Mouse (Mus musculus) embryonic facial prominence, embryonic 10.5 days (tissue): Measurements from ENCODE around the gene Mxi1. TPM values are rescaled to one million over a fixed set of nuclear protein-coding genes. Genes with fewer than 3 reads are reported as not detected.

Source experiments
- DNase-seq: peaks from one replicate; pipeline ENCODE4 v3.0.0-alpha.2; 2017; ENCODE audit warnings: low spot score
- H3K27ac ChIP-seq: fragments of 300-500 bp; sonication (generic); replicated peaks from 2 replicates; pipeline ENCODE4 v1.5.1; 2016; ENCODE audit warnings: mild to moderate bottlenecking
- H3K27me3 ChIP-seq: fragments of 300-500 bp; sonication (generic); replicated peaks from 2 replicates; pipeline ENCODE4 v1.6.1; 2016; ENCODE audit warnings: low read depth, mild to moderate bottlenecking; ENCODE audit not compliant: poor library complexity, severe bottlenecking
- H3K36me3 ChIP-seq: fragments of 300-500 bp; sonication (generic); replicated peaks from 2 replicates; pipeline ENCODE4 v1.6.1; 2016; ENCODE audit warnings: mild to moderate bottlenecking, moderate library complexity
- H3K4me1 ChIP-seq: fragments of 300-500 bp; sonication (generic); 2 replicates; pipeline ENCODE4 v1.6.1; 2016
- H3K4me3 ChIP-seq: fragments of 300-500 bp; sonication (generic); 2 replicates; pipeline ENCODE4 v1.5.1; 2016; ENCODE audit warnings: mild to moderate bottlenecking, moderate library complexity
- H3K9me3 ChIP-seq: fragments of 300-500 bp; sonication (generic); 2 replicates; pipeline ENCODE4 v1.6.1; 2016; ENCODE audit warnings: mild to moderate bottlenecking
- WGBS: fragments of 180-500 bp; shearing (Covaris S2); methylation state at CpG from one replicate; pipeline ENCODE4 v1.1.7; 2016; 5-methylcytosine and 5-hydroxymethylcytosine counted together
- polyA plus RNA-seq: library from polyadenylated mRNA; unstranded; fragments of >200 nt; fragmentation: Nextera tagmentation; extraction: Ambion mirVana; gene quantifications from 2 replicates; pipeline ENCODE4 v1.2.1, GENCODE M21; 2016

Gene Mxi1
- polyA plus RNA-seq, 1 experiment from 2014 or later: 33.0 TPM

DNA sequence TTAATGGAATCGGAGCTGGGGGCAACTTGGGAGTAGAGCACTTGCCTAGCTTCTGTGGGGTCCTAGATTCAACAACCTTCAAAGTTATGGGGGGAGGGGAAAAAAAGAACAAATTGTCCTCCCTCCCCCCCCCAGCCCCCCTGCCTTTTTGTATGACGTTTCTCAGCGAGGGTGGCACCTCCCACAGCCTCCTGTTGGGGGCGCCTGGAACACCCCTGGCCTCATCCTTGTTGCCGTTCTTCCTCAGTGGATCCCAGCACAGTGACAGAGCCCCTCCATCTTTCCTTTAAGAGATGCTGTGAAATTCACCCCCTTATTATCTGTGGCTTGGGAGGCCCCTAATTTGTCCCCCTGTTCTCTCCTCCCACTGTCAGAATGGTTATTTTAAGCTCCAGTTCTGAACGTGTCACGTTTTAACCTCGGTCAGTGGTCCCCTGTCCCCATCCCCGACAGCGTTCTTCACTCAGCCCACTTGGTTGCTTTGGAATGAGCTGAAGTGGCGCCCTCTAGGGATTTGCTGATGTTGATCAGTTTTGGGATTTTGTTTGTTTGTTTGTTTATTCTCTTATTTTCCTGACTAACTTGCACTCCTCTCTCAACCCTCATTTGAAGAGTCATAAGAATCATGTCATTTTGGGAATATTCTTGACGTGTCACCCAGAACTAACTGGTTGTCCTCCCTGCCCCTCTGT lies 92.6 kb downstream of the Mxi1 start:
- WGBS: 55% methylated on average over 12 of the region's 12 CpGs
- Histone ChIP-seq H3K27me3 (no peaks in the 10 kb centered on the region), H3K36me3 (no peaks in the 10 kb centered on the region), H3K4me3 (no peak overlapping the region), H3K4me1 (peaks cover under 1% of the 10 kb centered on the region; the same call in 1 of the 2 replicates), H3K27ac (no peak overlapping the region), H3K9me3 (no peaks in the 10 kb centered on the region)
- no peak for DNase-seq

DNA sequence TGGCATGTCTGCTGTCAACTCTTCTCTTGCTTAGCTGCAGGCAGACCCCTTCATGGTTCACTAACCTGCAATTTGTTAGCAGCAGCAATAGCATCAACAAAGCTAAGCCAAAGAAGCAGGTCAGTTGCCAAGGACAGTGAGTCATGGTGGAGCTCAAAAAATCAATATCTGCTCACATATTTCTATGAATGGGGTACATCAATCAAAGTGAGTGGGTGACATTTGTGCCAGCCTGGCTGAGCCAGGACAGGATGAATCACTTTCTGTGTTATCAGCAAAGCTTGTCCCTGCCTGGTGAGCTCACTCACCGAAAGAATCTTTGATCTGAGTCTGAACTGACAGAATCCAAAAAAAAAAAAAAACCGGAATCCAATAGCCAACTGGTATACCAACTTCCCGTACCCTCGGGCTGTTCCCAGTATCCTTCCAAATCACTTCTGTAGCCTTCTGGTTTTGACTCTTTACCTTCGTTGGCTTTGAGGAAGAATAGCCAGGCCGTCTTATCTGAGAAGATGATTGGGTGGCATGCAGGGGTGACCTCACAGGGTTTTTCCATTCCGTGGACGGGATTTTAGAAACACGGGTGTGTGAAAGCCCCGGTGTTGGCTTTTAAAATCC lies 94.0 kb downstream of the Mxi1 start:
- no peak overlapping the region for H3K4me3 ChIP-seq
- H3K9me3 ChIP-seq: no peaks in the 10 kb centered on the region
- no peaks in the 10 kb centered on the region for H3K36me3 ChIP-seq
- no peak for DNase-seq
- WGBS: 90% methylated on average over 10 of the region's 10 CpGs
- no peaks in the 10 kb centered on the region for H3K27me3 ChIP-seq
- H3K27ac ChIP-seq: no peak overlapping the region
- H3K4me1 ChIP-seq: no peaks in the 10 kb centered on the region

DNA sequence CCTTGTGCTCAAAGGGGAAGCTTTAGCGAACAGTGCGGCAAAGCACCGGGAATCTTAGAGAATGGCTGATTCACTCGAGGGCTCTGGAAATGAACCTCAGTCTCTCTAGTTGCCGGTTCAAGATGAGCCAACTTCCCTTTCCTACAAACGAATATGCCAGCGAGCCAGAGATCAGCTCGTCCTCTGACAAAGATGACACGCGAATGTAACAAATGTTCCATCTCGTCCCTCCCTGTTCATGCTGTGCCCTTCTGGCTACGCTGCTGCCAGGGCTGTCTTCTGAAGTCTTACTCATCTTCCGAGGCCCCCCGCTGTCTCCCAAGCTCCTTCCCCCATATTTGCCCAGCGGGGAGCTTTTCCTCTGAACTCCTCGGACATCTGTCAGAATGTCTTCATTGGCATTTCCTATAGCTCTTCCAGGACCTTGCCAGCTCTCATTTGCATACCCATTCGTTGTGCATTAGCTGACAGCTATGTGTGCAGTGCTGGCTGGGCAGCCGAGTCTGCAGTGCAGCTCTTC lies 94.6 kb downstream of the Mxi1 start:
- peaks cover 4% of the 10 kb centered on the region; the same call in 1 of the 2 replicates for H3K4me1 ChIP-seq
- H3K27ac ChIP-seq: no peak overlapping the region
- no peak for DNase-seq
- no peaks in the 10 kb centered on the region for H3K9me3 ChIP-seq
- 85% methylated on average over 18 of the region's 18 CpGs for WGBS
- no peak overlapping the region for H3K4me3 ChIP-seq
- H3K36me3 ChIP-seq: no peaks in the 10 kb centered on the region
- no peaks in the 10 kb centered on the region for H3K27me3 ChIP-seq

DNA sequence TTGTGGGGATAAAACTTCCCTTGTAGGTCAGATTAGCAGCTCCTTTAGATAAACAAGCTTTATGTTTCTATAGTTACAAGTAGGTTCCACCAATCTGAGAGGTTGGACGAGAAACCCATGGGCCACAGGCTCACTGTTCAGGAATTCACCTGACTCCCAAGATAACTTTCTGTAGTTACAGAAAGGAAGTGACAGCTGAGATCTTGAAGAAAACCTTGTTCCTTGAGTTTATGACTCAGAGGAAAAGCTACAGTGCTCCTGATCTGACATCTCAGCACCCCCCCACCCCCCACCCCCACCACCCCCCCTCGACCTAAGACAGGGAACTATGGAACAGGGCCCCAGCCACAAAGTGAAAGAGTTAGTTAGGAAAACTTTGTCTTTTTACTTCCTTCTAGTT lies 95.5 kb downstream of the Mxi1 start:
- no peak for DNase-seq
- H3K27me3 ChIP-seq: no peaks in the 10 kb centered on the region
- H3K36me3 ChIP-seq: no peaks in the 10 kb centered on the region
- H3K27ac ChIP-seq: no peak overlapping the region
- WGBS: 67% methylated on average over 2 of the region's 2 CpGs
- no peaks in the 10 kb centered on the region for H3K9me3 ChIP-seq
- H3K4me3 ChIP-seq: no peak overlapping the region
- H3K4me1 ChIP-seq: peaks cover 13% of the 10 kb centered on the region

DNA sequence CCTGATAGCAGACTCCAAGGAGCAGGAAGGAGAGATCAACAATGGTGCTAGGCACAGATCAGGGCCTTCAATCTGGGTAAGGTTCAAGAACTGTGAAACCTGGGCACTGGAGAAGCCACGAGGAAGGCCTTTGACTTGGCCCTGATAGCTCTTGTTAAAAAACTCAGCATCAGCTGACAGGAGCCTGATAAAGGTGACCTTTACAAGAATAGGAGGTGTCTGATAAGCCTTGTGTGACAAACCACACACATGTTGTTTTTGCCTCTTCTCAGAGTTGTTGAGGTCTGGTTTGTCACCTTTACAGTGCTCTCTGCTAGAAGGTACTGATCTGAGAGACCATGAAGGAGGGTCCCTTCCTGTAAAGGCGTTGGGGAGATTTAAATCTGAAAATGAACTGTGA lies 97.0 kb downstream of the Mxi1 start:
- DNase-seq: no peak
- no peaks in the 10 kb centered on the region for H3K36me3 ChIP-seq
- H3K27ac ChIP-seq: no peak overlapping the region
- H3K4me3 ChIP-seq: no peak overlapping the region
- H3K9me3 ChIP-seq: no peaks in the 10 kb centered on the region
- H3K27me3 ChIP-seq: no peaks in the 10 kb centered on the region
- WGBS: 76% methylated on average over 2 of the region's 2 CpGs
- H3K4me1 ChIP-seq: peaks cover 28% of the 10 kb centered on the region

DNA sequence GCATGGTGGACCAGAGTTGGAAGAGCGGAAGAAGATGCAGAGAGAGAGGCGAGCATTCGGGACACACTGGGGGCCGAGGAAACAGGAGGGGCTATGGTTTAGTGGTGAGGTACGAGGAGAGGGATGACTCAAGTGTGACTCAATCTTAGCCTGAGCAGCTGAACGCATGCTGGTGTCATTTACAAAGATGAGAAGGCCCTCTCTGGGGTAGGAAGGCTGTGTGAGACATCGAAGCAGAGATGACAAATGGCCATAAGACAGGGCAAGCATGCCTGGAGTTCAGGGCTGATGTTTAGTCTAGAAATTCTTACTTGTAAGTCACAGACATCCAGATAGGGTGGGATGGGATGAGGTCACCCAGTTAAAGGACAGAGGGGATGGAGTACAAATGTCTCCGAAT lies 98.1 kb downstream of the Mxi1 start:
- Histone ChIP-seq H3K4me3 (no peak overlapping the region), H3K36me3 (no peaks in the 10 kb centered on the region), H3K27me3 (no peaks in the 10 kb centered on the region), H3K27ac (no peak overlapping the region), H3K4me1 (peaks cover 37% of the 10 kb centered on the region), H3K9me3 (no peaks in the 10 kb centered on the region)
- WGBS: 92% methylated on average over 8 of the region's 8 CpGs
- no peak for DNase-seq

DNA sequence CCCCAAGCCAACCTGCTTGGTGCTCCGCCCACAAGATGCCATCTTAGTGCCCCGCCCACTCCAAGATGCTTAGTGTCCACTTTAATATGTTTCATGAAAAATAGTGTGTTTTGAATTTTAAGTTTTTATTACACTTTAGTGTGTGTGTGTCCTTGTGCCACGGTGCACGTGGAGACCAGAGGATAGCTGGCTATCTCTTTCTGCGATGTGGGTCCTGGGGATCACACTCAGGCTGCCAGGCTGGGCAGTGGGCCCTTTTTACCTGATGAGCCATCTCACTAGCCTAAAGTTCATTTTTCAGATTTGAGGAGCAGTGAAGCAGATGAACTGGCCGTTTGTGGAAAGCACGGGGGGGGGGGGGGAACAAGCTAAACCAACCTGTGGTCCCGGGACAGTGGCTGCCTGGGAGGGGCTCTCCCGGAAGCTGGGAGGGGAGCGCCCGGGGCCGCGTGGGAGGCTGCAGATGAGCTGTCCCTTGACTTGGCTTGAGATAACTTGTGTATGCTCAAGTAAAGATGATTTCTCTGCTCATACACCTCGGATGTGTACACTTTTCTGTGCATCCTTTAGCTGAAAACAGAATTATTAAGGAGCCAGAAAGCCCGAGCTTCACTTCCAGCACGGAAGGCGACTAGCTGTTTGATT lies 99.5 kb downstream of the Mxi1 start:
- peaks cover 41% of the 10 kb centered on the region for H3K4me1 ChIP-seq
- H3K4me3 ChIP-seq: no peak overlapping the region
- DNase-seq: no peak
- H3K9me3 ChIP-seq: no peaks in the 10 kb centered on the region
- no peaks in the 10 kb centered on the region for H3K36me3 ChIP-seq
- H3K27me3 ChIP-seq: no peaks in the 10 kb centered on the region
- 62% methylated on average over 17 of the region's 17 CpGs for WGBS
- peak overlapping the region; percentile 65 for H3K27ac ChIP-seq

DNA sequence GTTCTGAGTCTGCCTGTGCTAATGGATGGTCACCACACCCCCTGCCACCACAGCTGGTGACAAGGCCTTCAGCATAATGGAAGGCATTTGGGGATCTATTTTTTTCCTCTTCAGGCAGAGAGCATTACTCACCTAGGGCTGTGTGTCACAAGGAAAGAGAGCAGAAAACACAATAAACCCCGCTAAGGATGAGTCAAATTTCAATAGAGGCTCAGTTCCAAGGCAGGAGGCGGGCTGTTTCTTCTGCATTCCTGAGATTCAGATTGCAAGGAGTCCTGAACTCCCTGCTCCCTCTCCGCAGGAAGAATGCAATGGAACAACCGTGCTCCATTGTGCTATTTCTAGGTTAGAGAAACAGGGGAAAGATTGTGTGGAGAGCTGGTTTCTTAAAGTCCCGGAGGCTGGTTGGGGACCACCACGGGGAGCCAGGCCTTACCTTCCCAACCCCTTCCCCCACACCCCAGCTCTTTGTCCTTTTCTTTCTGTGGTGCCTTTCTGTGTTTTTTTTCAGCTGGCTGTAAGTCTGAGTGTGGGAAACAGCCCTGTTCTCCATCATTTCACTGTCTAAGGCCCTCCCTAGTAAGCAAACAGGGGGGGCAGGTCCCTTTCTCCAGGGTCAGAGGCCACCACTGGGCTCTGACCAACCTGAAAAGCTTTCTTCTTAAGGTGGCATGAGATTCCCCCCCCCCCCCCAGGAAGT lies 102.0 kb downstream of the Mxi1 start:
- Histone ChIP-seq H3K36me3 (no peaks in the 10 kb centered on the region), H3K4me1 (peaks cover 44% of the 10 kb centered on the region), H3K27ac (peak overlapping the region; percentile 85), H3K4me3 (no peak overlapping the region; the same call in 1 of the 2 replicates), H3K9me3 (no peaks in the 10 kb centered on the region), H3K27me3 (no peaks in the 10 kb centered on the region)
- peak; percentile 46 for DNase-seq
- WGBS: 2% methylated on average over 6 of the region's 6 CpGs

DNA sequence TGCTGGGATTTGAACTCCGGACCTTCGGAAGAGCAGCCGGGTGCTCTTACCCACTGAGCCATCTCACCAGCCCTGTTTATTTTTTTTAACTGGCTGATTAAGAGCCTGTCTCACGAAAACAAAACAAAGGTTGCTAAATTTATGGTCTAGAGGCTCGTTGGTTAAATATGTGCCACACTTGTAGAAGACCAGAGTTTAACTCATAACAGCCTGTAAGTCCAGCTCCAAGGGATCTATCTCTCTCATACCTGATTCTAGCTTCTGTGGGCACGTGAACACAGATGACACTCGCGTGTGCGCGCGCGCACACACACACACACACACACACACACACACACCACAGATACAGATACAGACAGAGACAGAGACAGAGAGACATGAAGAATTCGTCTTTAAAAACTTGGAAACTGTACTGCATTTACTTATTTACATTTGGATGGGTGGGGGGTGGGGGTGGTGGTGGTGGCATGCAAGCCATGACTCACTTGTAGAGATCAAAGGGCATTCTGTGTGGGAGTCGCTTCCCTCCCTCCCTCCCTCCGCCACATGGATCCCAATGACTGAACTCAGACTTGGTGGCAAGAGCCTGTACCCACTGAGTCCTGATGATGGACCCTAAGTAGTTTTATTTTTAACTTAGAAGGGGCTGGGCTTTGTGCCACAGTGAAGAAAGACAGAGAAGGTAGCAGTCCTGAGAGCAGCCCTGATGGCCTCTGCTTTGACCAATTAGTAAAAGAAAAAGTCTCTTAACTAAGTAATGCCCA lies 103.5 kb downstream of the Mxi1 start:
- DNase-seq: no peak
- H3K27ac ChIP-seq: no peak overlapping the region
- no peaks in the 10 kb centered on the region for H3K27me3 ChIP-seq
- H3K4me1 ChIP-seq: peaks cover 44% of the 10 kb centered on the region
- 87% methylated on average over 15 of the region's 15 CpGs for WGBS
- no peak overlapping the region for H3K4me3 ChIP-seq
- H3K9me3 ChIP-seq: no peaks in the 10 kb centered on the region
- H3K36me3 ChIP-seq: no peaks in the 10 kb centered on the region

DNA sequence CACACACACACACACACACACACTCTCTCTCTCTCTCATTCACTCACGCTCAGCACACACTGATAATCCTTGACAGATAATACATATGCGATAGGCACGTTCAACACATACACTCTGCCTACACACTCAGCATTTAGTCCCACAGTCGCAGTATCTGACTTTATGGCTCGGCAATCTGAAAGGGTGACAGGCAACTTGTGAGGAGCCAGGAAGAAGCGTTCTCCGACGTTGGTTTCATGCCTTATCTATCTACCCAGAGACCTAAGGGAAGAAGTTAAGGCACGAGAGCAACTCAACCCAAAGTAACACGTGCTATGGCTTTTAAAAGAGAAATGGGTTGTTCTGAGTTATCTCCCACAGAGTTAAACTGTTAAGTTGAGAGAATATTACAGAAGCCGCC lies 104.3 kb downstream of the Mxi1 start:
- 91% methylated on average over 11 of the region's 11 CpGs for WGBS
- H3K36me3 ChIP-seq: no peaks in the 10 kb centered on the region
- no peaks in the 10 kb centered on the region for H3K9me3 ChIP-seq

DNA sequence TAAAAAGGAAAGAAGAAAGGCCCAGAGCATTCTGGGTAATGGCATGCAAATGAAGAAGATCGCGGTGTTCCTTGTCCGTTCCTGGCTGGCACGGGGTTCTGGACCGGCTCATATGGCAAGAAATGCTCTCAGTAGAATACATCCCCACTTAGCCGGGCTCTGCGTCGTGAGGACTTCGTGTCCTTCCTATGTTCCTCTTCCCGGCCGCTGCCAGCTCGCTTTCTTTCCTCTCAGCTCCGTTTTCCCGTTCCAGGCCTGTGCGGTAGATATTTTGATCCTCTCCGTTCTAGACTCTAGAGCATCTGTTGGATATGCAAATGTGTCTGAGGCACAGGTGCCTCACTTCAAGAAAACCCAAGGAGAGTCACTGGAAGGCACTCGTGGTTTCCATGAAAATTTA lies 104.9 kb downstream of the Mxi1 start:
- WGBS: 88% methylated on average over 17 of the region's 17 CpGs
- Histone ChIP-seq H3K4me3 (no peak overlapping the region), H3K36me3 (no peaks in the 10 kb centered on the region), H3K9me3 (no peaks in the 10 kb centered on the region), H3K27ac (no peak overlapping the region), H3K4me1 (peaks cover 37% of the 10 kb centered on the region), H3K27me3 (no peaks in the 10 kb centered on the region)
- no peak for DNase-seq

More for the DNA sequence above, 104.3 kb downstream of the Mxi1 start:
- Histone ChIP-seq H3K4me1 (peaks cover 43% of the 10 kb centered on the region), H3K4me3 (no peak overlapping the region), H3K27ac (no peak overlapping the region), H3K27me3 (no peaks in the 10 kb centered on the region)
- DNase-seq: no peak

DNA sequence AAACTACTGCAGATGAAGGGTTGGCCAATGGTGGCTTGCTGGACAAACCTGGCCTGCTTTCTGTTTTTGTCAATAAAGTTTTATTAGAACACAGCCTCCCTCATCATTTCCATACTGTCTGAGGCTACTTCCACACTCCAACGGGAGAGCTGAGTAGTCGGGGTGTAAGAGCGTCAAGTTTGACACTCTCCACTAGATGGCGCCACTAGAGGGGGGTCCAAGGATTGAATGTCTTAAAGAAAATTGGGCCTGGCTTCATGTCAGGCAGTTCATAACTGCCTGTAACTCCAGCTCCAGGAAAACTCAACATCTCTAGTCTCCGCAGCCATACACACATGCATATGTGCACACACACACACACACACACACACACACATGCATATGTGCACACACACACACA lies 109.5 kb downstream of the Mxi1 start:
- 57% methylated on average over 5 of the region's 5 CpGs for WGBS
- Histone ChIP-seq H3K4me3 (no peak overlapping the region), H3K4me1 (peaks cover 42% of the 10 kb centered on the region), H3K27me3 (peaks cover 21% of the 10 kb centered on the region; the same call in 1 of the 2 replicates), H3K36me3 (no peaks in the 10 kb centered on the region), H3K27ac (no peak overlapping the region), H3K9me3 (no peaks in the 10 kb centered on the region)
- peak; percentile 72 for DNase-seq
